Mouse (Mus musculus) heart, embryonic 11.5 days (tissue): Measurements from ENCODE around the gene Cnnm2. TPM values are rescaled to one million over a fixed set of nuclear protein-coding genes. Genes with fewer than 3 reads are reported as not detected.

Experiments
- ATAC-seq: fragments of 200-750 bp; cut with Nextera tagmentation; replicated peaks from 2 replicates; pipeline ENCODE4 v1.8.0; 2017; ENCODE audit warnings: moderate library complexity; ENCODE audit not compliant: insufficient number of reproducible peaks, low FRiP score, low TSS enrichment
- H3K27ac ChIP-seq: fragments of 300-500 bp; sonication (generic); 2 replicates; pipeline ENCODE4 v1.5.1; 2014; ENCODE audit warnings: mild to moderate bottlenecking, low read depth, low read length
- H3K27me3 ChIP-seq: fragments of 300-500 bp; sonication (generic); 2 replicates; pipeline ENCODE4 v1.6.1; 2014; ENCODE audit warnings: mild to moderate bottlenecking, low read length, mixed read lengths; ENCODE audit not compliant: control insufficient read depth, insufficient read depth
- H3K36me3 ChIP-seq: fragments of 300-500 bp; sonication (generic); 2 replicates; pipeline ENCODE4 v1.6.1; 2014; ENCODE audit warnings: mild to moderate bottlenecking, low read length, moderate library complexity, mixed read lengths; ENCODE audit not compliant: control insufficient read depth, insufficient read depth
- H3K4me1 ChIP-seq: fragments of 300-500 bp; sonication (generic); 2 replicates; pipeline ENCODE4 v1.6.1; 2014; ENCODE audit warnings: low read length; ENCODE audit not compliant: control insufficient read depth, insufficient read depth
- H3K4me2 ChIP-seq: fragments of 300-500 bp; sonication (generic); 2 replicates; pipeline ENCODE4 v1.6.1; 2014; ENCODE audit warnings: mild to moderate bottlenecking, moderate library complexity
- H3K4me3 ChIP-seq: fragments of 300-500 bp; sonication (generic); 2 replicates; pipeline ENCODE4 v1.5.1; 2014; ENCODE audit warnings: low read depth, low read length
- H3K9ac ChIP-seq: fragments of 300-500 bp; sonication (generic); 2 replicates; pipeline ENCODE4 v1.6.1; 2014; ENCODE audit warnings: mild to moderate bottlenecking, low read depth, low read length, moderate library complexity
- H3K9me3 ChIP-seq: fragments of 300-500 bp; sonication (generic); replicated peaks from 2 replicates; pipeline ENCODE4 v1.6.1; 2016; ENCODE audit warnings: low read length; ENCODE audit not compliant: control insufficient read depth
- WGBS: fragments of 180-500 bp; shearing (Covaris S2); extraction: QIAGEN DNeasy Blood & Tissue Kit; methylation state at CpG from one replicate; pipeline ENCODE4 v1.1.7; 2014; ENCODE audit not compliant: insufficient replicate concordance; 5-methylcytosine and 5-hydroxymethylcytosine counted together
- polyA plus RNA-seq: library from polyadenylated mRNA; unstranded; fragments of >200 nt; fragmentation: Nextera tagmentation; extraction: Ambion mirVana; gene quantifications from 2 replicates; pipeline ENCODE4 v1.2.1, GENCODE M21; 2014

Cnnm2 gene
- polyA plus RNA-seq, 1 experiment from 2014 or later: 4.1 TPM

DNA sequence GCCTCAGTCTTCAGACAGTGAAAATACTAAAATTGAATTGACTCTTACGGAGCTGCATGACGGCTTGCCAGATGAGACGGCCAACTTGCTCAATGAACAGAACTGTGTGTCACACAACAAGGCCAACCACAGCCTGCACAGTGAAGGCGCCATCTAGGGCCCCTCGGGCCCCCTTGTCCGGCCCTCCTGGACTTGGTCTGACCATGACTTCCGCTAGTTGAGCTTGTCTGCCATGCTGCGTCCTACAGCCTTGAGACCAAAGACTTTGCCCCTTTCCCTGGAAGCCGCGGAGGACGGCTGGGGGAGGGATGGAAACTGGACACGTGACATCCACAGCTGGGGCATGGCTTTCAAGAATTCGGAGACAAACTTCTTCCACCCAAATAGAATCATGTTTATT, 116.5 kb downstream of the Cnnm2 start:
- no peaks in the 10 kb centered on the region for H3K9me3 ChIP-seq
- H3K4me1 ChIP-seq: no peaks in the 10 kb centered on the region
- no peak for ATAC-seq
- H3K4me2 ChIP-seq: no peak overlapping the region
- H3K4me3 ChIP-seq: no peak overlapping the region
- H3K9ac ChIP-seq: no peak overlapping the region
- H3K27ac ChIP-seq: no peak overlapping the region
- H3K36me3 ChIP-seq: peaks cover 3% of the 10 kb centered on the region; the same call in 1 of the 2 replicates
- H3K27me3 ChIP-seq: no peaks in the 10 kb centered on the region
- WGBS: 86% methylated on average over 13 of the region's 13 CpGs

GRCm38 (mm10) chr19:46878346-46878745, 117.0 kb downstream of the Cnnm2 start:
- no peak for ATAC-seq
- Histone ChIP-seq H3K36me3 (peaks cover 4% of the 10 kb centered on the region; the same call in 1 of the 2 replicates), H3K27me3 (no peaks in the 10 kb centered on the region), H3K9ac (no peak overlapping the region), H3K9me3 (no peaks in the 10 kb centered on the region), H3K4me1 (no peaks in the 10 kb centered on the region), H3K27ac (no peak overlapping the region), H3K4me3 (no peak overlapping the region), H3K4me2 (no peak overlapping the region)
- 53% methylated on average over 13 of the region's 13 CpGs for WGBS

- no peaks in the 10 kb centered on the region for H3K27me3 ChIP-seq
- H3K36me3 ChIP-seq: peaks cover 8% of the 10 kb centered on the region
- no peaks in the 10 kb centered on the region for H3K4me1 ChIP-seq
- no peak for ATAC-seq
- H3K9me3 ChIP-seq: no peaks in the 10 kb centered on the region
- no peak overlapping the region for H3K4me3 ChIP-seq
- H3K4me2 ChIP-seq: no peak overlapping the region
- H3K9ac ChIP-seq: no peak overlapping the region
- 93% methylated on average over 2 of the region's 2 CpGs for WGBS
- no peak overlapping the region for H3K27ac ChIP-seq
These were observed 118.5 kb downstream of the Cnnm2 start for GRCm38 (mm10) chr19:46879876-46880275.

GRCm38 (mm10) chr19:46885365-46885764, 124.0 kb downstream of the Cnnm2 start:
- no peak overlapping the region for H3K27ac ChIP-seq
- 92% methylated on average over 4 of the region's 4 CpGs for WGBS
- H3K36me3 ChIP-seq: peaks cover 22% of the 10 kb centered on the region
- no peak overlapping the region for H3K4me2 ChIP-seq
- no peak for ATAC-seq
- no peaks in the 10 kb centered on the region for H3K27me3 ChIP-seq
- no peaks in the 10 kb centered on the region for H3K9me3 ChIP-seq
- H3K9ac ChIP-seq: no peak overlapping the region
- no peaks in the 10 kb centered on the region; the same call in 1 of the 2 replicates for H3K4me1 ChIP-seq
- no peak overlapping the region for H3K4me3 ChIP-seq

GRCm38 (mm10) chr19:46886826-46887225, 125.4 kb downstream of the Cnnm2 start:
- WGBS: 78% methylated on average over 7 of the region's 7 CpGs
- Histone ChIP-seq H3K4me2 (no peak overlapping the region), H3K27ac (no peak overlapping the region), H3K4me3 (no peak overlapping the region), H3K27me3 (no peaks in the 10 kb centered on the region), H3K36me3 (peaks cover 25% of the 10 kb centered on the region), H3K9me3 (no peaks in the 10 kb centered on the region), H3K9ac (no peak overlapping the region), H3K4me1 (no peaks in the 10 kb centered on the region; the same call in 1 of the 2 replicates)
- ATAC-seq: no peak

- WGBS: 59% methylated on average over 14 of the region's 14 CpGs
- Histone ChIP-seq H3K27me3 (no peaks in the 10 kb centered on the region), H3K36me3 (peaks cover 24% of the 10 kb centered on the region), H3K4me2 (no peak overlapping the region), H3K4me3 (no peak overlapping the region), H3K4me1 (no peaks in the 10 kb centered on the region; the same call in 1 of the 2 replicates), H3K27ac (no peak overlapping the region), H3K9me3 (no peaks in the 10 kb centered on the region), H3K9ac (no peak overlapping the region)
- no peak for ATAC-seq
These were observed 126.6 kb downstream of the Cnnm2 start for GRCm38 (mm10) chr19:46887811-46888527.

- H3K9me3 ChIP-seq: no peaks in the 10 kb centered on the region
- no peaks in the 10 kb centered on the region; the same call in 1 of the 2 replicates for H3K4me1 ChIP-seq
- 90% methylated on average over 8 of the region's 8 CpGs for WGBS
- ATAC-seq: no peak
- H3K27me3 ChIP-seq: no peaks in the 10 kb centered on the region
- H3K27ac ChIP-seq: no peak overlapping the region
- H3K36me3 ChIP-seq: peaks cover 22% of the 10 kb centered on the region
- no peak overlapping the region for H3K4me3 ChIP-seq
- H3K9ac ChIP-seq: no peak overlapping the region
- no peak overlapping the region for H3K4me2 ChIP-seq
These were observed 128.3 kb downstream of the Cnnm2 start for GRCm38 (mm10) chr19:46889666-46890065.

- Histone ChIP-seq H3K9me3 (no peaks in the 10 kb centered on the region), H3K9ac (no peak overlapping the region), H3K4me3 (no peak overlapping the region), H3K27ac (no peak overlapping the region), H3K4me1 (no peaks in the 10 kb centered on the region; the same call in 1 of the 2 replicates), H3K36me3 (peaks cover 20% of the 10 kb centered on the region), H3K4me2 (no peak overlapping the region), H3K27me3 (no peaks in the 10 kb centered on the region)
- 92% methylated on average over 8 of the region's 8 CpGs for WGBS
- no peak for ATAC-seq
These were observed 129.3 kb downstream of the Cnnm2 start for GRCm38 (mm10) chr19:46890657-46891056.

- 84% methylated on average over 3 of the region's 3 CpGs for WGBS
- peaks cover 24% of the 10 kb centered on the region for H3K36me3 ChIP-seq
- H3K4me1 ChIP-seq: no peaks in the 10 kb centered on the region; the same call in 1 of the 2 replicates
- no peak overlapping the region for H3K9ac ChIP-seq
- no peak overlapping the region for H3K27ac ChIP-seq
- H3K4me2 ChIP-seq: no peak overlapping the region
- no peak for ATAC-seq
- H3K9me3 ChIP-seq: peaks cover 5% of the 10 kb centered on the region; the same call in 1 of the 2 replicates
- no peaks in the 10 kb centered on the region for H3K27me3 ChIP-seq
- H3K4me3 ChIP-seq: no peak overlapping the region
These were observed 131.5 kb downstream of the Cnnm2 start for GRCm38 (mm10) chr19:46892856-46893255.
